Mouse (Mus musculus) skeletal muscle tissue, adult 2 months (tissue): Measurements from ENCODE around the gene Serac1.
"Not testable (repeated sequence)": the region's sequence is repeated elsewhere in the genome, so short reads cannot be mapped to it uniquely, and the experiment has no call there.

Experiments used
- DNase-seq: peaks from one replicate; pipeline ENCODE4 v3.0.0-alpha.2; 2012; ENCODE audit warnings: low read depth, low spot score

Gene Serac1

GRCm38 (mm10) chr17:6066021-6066420 lies 13.5 kb downstream of the Serac1 start:
- DNase-seq: peak; percentile 22

- DNase-seq: no peak
Observed at GRCm38 (mm10) chr17:6063532-6063931, 16.0 kb downstream of the Serac1 start.

- DNase-seq: peak; percentile 74
Observed at GRCm38 (mm10) chr17:6062793-6063192, 16.7 kb downstream of the Serac1 start.

GRCm38 (mm10) chr17:6054934-6055355 lies 24.6 kb downstream of the Serac1 start:
- DNase-seq: no peak

GRCm38 (mm10) chr17:6052801-6053200 lies 26.7 kb downstream of the Serac1 start:
- DNase-seq: no peak

- DNase-seq: no peak
Observed at GRCm38 (mm10) chr17:6037507-6037906, 42.0 kb downstream of the Serac1 start.

GRCm38 (mm10) chr17:6036872-6037271 lies 42.7 kb downstream of the Serac1 start:
- DNase-seq: no peak

GRCm38 (mm10) chr17:6036458-6036857 lies 43.1 kb downstream of the Serac1 start:
- DNase-seq: no peak

- DNase-seq: no peak
Observed at GRCm38 (mm10) chr17:6035661-6036060, 43.9 kb downstream of the Serac1 start.

GRCm38 (mm10) chr17:6025831-6026230 lies 53.7 kb downstream of the Serac1 start:
- no peak for DNase-seq

- DNase-seq: not testable (repeated sequence)
Observed at GRCm38 (mm10) chr17:6021374-6021789, 58.2 kb downstream of the Serac1 start.

GRCm38 (mm10) chr17:6020636-6021035 lies 58.9 kb downstream of the Serac1 start:
- DNase-seq: no peak

- no peak for DNase-seq
Observed at GRCm38 (mm10) chr17:6019776-6020175, 59.8 kb downstream of the Serac1 start.

GRCm38 (mm10) chr17:6018348-6018747 lies 61.2 kb downstream of the Serac1 start:
- DNase-seq: no peak

GRCm38 (mm10) chr17:6017268-6017667 lies 62.3 kb downstream of the Serac1 start:
- DNase-seq: no peak

- DNase-seq: no peak
Observed at GRCm38 (mm10) chr17:6016213-6016780, 63.2 kb downstream of the Serac1 start.

- DNase-seq: no peak
Observed at GRCm38 (mm10) chr17:6014985-6015384, 64.6 kb downstream of the Serac1 start.

GRCm38 (mm10) chr17:6013079-6013478 lies 66.5 kb downstream of the Serac1 start:
- no peak for DNase-seq

- DNase-seq: no peak
Observed at GRCm38 (mm10) chr17:6009606-6010005, 69.9 kb downstream of the Serac1 start.

GRCm38 (mm10) chr17:6008590-6008989 lies 71.0 kb downstream of the Serac1 start:
- no peak for DNase-seq

GRCm38 (mm10) chr17:6007902-6008301 lies 71.6 kb downstream of the Serac1 start:
- DNase-seq: no peak

- no peak for DNase-seq
Observed at GRCm38 (mm10) chr17:6007101-6007780, 72.3 kb downstream of the Serac1 start.
